Mouse (Mus musculus): ENCODE results near the gene Rcan2.
A peak's percentile ranks its signal among the peaks of the same experiment; 100 is the strongest.

The Rcan2 gene

DNA sequence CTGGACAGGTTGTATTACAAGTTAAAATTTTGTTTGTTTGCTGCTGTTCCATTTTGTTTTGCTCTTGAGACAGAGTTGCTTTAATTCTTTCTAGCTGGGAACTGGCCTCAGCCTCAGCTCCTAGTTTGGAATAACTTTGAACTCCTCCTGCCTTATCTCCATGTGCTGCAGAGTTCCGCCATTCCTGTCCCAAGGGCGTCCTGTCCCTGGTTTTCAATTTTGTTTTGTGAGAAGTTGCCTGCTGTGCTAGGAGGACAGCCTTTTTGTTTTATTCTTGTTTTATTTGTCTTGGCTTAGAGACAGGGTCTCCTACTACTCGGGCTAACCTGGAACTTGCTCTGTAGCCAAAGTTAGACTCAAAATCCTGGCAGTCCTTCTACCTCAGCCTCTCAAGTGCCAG, 26.1 kb downstream of the Rcan2 start:
- DNase-seq = no peak

DNA sequence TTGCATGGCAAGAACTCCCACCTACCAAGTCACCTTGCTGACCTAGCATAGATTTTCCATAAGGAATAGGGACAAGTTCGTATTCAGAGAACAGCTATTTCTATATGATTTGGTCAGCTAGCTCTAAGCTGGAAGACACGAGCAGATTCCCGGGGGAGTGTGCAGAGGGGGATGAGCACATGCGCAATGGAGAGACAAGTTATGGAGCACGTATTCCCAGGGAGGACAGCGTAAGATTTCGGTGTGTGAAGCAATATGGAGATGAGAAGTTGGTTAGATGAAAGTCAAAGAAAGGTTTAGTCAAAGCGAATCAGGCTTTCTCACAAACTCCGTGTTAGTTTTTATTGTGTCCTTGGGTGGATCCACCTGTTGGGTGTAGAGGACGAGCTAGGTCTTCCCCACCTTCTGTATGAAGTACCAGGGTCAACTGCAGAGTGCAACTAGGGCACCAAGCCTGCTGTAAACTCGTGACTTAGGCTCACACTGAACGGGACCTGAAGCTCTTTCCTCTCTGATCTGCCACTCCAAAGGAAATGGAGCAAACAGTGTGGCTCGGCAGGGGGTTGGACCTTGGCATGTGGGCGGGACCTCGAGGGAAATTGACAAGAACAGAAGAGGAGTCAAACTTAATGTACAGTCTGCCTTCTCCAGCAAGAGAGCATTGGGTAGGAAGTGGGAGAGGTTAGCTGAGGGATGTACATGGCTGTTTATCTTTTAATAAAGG, 31.4 kb downstream of the Rcan2 start:
- no peak for DNase-seq

DNA sequence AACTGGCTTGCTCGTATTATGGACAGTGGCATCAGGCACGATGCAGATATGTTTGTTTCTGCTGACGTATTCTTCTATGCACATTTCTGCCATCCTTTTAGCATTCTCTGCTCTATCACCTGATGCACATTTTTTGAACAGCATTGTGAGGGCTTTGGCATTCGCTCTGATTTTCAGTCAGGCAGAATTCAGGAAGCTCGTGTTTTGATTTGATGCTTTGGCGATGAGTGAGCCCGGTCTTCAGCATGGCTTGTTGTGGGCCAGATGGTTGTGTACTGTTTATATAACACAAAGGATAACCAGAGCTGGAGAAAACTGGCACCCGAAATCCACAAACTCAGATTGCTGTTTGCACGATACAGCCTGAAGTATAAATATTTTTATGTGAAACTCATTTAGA, 39.1 kb downstream of the Rcan2 start:
- peak; percentile 89 for DNase-seq

DNA sequence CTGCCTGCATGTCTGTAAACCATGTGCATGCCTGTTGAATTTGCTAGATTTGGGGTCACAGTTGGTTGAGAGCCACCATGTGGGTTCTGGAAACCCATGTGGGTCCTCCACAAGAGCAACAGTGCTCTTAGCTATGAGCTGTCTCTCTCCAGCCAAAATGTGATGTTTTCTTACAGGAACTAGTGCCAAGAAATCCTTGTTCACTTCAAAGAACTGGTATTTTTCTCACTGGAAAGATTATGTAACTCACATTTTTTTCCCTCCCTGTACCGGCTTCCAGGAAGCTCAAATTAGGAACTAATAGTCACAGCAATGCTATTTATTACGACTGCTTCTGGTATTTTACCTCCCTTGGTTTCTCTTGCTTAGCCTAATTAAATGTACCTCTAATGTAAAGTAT, 45.6 kb downstream of the Rcan2 start:
- DNase-seq = no peak

DNA sequence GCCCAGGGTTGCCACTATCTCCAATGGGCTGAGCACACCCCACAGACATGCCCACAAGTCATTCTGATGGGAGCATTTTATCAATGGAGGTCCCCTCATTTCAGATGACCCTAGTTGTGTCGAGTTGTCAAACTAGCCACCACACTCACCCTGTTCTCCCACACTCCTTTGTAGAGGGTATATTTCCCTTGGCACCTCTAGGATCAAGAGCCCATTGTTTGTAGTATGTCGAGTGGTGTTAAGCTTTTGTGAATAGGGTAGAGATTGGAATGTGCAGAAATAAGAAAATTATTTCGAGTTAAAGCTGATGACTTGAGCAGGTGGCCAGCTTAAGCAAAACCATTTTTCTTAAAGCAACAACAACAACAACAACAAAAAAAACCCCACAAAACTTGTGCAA, 47.8 kb downstream of the Rcan2 start:
- no peak for DNase-seq

DNA sequence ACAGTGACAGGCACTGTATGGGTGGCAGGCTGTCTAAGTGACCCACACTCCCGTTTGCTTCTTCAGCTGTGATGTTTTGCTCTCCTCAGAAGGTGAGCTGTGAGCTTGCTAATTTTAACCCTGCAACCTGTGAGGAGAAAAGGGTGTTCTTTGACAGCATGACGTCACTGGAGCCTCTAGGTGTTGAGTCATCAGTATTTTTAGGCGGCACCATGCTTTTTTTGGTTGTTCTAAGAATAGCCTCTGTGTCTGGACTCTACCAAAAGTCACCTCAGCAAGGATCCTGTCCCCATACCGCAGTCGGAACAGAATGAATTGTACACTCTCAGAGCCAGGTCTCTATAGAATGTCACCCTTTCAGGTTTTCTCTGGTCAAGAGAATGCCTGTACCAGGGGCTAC, 54.0 kb downstream of the Rcan2 start:
- DNase-seq = no peak

DNA sequence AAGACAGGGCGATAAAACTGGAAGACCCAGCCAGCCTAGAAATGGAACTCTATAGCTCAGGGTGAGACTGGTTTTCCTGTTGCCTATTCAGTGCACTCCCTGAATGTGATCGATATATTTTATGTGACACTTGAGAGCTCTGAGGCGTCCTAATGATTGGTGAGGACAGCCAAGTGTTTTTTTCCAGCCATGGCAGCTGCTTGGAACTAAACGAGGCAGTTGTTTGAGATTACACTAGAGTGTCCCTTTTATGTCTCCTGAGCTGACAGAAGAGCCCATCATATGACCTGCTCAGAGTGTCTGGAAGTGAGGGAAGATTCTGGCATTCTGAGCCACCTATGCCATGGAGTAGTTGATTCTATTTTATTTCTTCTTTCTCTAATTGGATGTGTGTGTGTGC, 54.9 kb downstream of the Rcan2 start:
- DNase-seq = no peak

DNA sequence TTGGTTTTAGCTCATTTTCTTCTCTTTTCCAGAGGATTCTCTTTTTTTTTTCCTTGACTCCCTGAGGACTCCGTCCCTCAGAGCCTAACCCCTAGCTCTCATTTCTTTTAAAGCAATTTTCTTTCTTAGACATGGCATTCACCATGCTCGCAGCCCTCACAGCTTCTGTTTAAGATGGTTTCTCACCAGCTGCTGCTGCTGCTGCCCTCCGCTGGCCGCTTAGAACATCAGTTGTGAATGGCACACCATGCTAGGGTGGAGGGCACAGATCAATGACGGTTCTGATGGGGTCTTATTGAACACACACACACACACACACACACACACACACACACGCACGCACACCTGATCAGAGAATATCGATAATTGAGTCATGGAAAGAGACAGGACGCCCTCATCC, 67.7 kb downstream of the Rcan2 start:
- DNase-seq = no peak

DNA sequence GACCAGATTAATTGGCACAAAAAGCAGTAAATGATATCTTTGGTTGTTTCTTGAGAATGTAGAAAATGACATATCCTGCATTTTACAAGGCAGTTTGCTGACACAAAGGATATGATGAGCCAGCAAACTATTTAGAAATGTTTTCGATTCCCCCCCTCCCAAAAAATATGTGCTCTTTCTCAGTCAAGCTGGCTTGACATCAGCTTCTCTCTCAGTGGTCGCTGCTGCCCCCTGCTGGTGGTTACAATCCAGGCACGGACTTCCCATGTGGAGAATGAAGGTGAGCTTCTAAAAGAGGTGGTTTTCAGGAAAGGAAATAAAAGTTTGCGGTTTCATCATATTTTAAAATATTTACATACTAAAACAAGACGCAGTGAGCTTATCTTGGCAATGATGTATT, 68.5 kb downstream of the Rcan2 start:
- peak; percentile 72 for DNase-seq

DNA sequence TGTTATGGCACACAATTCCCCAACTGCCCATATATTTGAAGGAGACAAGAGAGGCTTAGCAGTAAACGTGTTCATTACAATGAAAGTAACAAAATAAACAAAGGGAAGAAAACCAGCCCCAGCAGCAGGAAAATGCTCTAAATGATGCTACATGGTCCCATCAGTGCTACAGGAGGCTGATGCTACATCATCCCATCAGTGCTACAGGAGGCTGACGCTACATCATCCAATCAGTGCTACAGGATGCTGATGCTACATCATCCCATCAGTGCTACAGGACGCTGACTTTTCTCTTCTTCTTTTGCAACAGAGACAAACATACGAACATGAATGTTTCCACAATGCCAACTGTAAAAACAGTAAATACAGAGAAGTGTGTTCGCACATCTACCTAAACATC, 73.3 kb downstream of the Rcan2 start:
- DNase-seq = no peak

DNA sequence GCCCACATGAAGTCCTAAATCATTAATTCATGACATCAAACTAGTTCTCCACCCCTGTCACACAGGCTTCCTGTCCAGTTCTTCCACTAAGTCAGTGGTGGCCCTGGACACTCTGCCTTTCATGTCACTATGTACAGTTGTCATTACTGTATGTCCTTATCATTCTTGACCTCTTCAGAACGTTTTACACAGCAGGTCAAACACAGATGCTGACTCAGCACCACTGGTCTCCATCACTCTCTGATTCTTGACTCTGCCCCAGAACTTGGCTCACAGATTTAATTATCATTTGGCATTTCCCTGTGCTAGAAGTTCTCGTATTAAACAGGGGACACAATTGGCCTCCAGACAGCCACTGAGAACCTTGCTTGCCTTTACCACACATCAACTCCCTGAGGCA, 76.3 kb downstream of the Rcan2 start:
- no peak for DNase-seq

DNA sequence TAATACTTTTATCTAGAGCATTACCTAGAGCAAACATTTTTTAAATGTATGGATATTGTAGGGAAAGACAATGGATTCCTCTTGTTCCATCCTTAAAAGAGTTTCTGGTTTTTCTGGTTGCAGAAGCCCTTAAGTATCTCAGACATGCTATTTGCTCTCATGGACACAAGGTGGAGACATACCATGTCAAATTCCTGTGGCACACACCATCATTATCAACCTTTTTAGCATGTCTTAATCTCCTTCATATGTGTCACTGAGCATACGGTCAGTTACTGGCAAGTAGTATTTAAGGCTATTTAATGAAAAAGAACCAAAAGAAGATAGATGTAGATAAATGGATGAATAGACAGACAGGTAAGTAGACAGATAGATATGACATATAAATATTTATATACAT, 81.9 kb downstream of the Rcan2 start:
- DNase-seq = no peak

DNA sequence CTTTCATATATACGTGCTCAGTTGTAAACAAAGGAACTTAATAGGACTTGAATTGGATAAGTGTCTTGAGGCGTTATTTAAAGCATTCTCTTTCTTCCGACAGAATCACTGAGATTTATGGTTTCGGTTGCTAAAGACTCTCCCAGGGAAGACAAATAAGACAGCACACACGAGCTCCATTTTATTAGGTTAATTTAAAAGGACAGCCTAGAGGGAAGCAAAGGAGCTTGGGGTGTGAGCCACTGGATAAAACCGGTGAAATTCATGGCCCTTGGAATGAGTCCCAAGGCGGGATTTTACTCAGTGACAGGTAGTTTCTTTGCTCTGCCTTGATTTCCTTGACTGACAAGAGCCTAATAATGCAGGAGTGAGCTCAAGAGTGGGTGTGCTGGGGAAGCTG, 85.1 kb downstream of the Rcan2 start:
- no peak for DNase-seq

DNA sequence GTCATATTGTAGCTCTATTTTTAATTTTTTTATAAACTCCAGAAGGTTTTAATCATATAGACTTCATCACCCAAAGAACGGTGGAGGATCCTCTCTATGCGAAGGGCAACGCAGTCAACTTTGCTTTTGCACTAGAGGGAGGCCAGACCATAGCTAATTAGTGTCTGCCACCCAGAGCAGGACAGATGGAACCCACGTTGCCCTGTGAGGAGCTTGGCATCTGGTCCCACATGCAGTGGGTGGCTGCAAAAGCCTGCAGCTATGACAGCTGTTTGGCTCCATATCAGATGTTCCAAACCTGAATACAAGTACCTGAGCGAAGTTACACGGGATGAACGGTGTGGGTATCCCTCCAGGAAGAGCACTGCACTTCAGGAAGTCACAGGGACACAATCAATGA, 86.8 kb downstream of the Rcan2 start:
- no peak for DNase-seq

DNA sequence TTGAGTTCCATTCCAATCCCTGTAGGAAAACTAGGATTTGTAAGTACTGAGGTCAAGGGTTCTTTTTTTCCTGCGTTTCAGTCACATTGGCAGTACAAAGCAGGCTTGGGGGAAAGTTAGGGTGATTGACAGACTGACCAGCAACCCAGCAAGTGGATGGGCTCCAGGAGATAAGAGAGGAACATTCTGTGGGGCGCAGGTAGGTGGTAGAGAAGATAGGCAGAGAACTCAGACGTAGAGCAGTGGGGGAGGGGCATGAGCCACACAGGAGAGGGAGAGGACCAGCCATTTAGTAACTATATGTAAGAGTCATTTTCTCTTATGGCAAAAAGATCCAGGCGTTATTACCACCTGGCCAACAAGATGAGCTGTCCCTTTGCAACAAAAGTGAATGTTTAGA, 96.2 kb downstream of the Rcan2 start:
- DNase-seq = no peak

DNA sequence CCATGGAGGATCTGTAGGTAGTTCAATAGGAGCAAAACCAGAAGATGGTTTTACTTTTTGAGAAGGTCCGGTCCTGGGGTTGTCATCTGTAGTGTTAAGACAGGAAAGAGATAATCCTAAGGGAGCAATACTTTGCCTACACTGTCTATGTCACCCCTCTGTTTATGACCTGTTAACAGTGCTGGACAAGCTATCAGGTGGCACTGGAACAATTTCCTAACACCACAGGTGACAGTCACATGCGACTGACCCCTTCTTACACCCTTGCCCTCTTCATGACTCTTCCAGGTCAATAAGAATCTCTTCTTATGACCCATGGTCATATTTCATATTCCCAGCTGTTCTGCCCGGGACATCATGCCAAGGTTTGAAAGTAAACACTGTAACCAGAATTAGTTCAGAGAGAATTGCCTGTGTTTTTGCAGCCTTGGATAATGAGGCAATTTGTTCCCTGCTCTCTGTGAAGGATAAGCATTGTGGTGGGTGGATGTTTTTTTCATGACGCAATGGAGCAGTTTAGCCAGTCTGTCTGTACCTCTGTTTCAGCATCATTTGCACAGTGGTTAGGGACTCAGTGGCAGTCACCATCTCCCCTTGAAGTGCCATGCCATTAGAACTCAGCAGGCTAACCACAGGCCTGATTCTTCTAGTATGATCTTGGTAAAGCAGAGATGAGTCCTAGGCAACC, 98.4 kb downstream of the Rcan2 start:
- DNase-seq = no peak

DNA sequence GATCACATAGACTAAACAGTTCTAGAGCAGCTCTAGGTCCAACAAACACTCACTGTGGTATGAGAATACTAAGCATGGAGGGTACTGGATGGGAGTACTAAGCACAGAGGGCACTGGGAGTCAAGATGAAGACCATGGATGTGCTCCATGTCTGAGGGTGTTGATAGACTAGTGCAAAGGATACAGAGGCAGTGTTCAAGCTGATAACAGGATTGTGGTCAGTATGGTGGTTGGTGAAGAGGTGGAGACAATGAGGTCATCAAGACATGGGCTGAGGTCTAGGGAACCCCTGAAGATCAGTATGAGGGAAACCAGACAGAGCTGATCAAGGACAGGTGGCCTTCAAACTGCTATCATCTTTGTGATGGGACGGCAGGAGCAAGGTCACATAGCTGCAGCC, 99.0 kb downstream of the Rcan2 start:
- no peak for DNase-seq

DNA sequence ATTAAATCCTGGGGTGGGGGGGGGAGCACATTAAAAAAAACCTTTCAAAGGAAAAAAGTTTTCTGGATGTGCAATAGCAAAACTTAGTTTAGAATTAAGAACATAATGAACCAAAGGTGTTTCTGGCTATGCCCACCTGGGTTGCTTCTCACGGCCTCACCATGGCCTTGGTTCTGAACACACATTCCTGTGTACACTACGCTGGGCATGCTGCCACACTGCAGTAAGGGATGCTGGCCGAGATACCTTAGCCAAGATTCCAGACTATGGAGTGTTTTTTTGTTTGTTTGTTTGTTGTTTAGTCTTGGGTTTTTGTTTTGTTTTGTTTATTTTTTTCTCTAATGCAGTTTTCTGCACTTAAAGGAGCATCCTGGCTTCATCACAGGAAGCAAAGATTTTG, 100.3 kb downstream of the Rcan2 start:
- no peak for DNase-seq

DNA sequence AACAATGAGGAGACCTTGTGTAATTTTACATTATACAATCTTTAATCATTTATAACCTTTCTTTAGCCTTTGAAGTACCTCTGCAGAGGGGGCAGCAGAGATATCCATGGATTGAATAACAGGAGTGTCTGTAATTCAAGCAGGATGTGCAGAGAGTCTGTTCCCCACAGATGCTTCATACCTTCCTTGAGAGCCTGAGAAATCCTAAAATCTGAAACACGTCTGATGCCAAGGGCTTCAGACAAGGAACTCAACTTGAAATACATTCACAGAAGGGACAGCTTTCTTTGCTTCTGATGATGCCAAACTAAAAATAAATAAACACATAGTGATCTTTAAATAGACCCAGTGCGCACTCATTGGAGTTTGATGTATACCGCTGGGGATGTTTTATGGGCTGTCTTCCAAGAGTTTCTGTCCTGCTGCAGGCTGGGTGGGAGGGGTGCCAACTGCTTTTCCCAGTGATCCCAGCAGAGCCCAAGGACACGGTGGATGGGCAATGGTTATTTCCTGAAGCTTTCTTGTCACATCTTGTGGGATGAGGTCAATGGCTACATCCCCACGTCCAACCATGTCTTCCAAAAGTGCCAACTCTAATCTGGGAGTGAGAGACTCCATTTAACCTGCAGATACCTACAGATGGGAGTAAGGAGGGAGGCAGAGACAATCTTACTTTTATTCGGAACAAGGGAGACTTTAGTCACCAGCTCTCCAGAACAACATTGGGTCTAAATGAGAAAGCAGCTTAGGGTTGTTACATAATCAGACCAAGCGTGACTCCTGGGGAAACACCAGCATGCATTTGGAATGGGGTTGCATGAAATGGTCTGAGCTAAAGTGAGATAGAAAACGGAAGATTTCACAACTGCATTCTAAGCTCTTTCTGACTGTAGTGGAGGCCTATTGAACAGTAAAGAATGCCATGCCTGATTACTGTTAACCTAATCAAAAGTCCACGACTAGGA, 102.9 kb downstream of the Rcan2 start:
- no peak for DNase-seq

DNA sequence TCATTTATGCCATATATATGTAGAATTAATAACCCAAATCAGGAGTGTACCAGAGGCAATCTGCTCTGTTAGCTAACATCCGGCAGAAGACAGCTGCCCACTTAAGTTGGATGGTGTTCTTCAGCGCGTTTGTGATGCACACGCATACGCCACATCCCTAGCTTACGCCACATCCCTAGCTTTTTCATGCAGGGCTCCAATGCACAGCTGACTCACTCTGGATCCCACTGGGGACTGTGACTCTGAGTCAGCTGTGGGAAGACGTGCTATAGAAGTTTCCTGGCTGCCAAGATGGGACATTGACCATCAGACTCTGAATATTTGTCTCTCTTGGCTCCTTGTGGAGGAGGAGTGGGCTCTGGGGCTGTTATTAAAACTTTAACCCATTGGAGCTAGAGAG, 103.7 kb downstream of the Rcan2 start:
- no peak for DNase-seq

DNA sequence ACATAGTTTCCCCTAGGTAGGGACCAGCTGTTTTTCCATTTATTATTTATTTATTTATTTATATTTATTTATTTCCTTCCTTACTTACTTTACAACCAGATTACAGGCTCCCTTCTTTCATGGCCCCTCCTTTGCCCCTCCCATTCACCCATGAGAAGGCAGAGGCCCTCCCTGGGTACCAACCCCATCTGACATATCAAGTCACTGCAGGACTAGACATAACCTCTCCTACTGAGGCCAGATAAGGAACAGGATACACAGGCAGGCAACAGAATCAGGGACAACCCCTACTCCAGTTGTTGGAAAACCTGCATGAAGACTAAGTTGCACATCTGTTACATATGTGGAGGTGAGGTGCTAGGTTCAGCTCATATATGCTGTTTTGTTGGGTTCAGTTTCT, 105.6 kb downstream of the Rcan2 start:
- DNase-seq = no peak

DNA sequence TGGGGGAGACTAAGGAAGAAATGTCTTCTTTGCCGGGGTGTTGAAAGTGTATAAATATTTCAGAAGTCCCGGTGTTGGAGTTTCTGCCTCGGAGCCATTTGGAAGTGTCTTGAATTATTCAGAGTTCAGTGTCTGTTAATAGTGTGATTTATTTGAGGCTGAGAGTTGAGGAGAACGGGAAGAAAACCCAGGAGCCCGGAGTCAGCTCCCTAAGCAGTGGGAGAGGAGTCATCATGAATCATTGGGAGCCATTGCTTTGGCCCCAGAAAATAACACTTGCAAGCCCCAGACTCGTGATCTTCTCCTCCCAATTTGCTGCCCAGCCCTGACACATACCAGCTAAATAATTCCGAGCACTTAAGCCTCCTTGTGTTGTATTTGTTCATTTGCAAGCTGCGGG, 115.0 kb downstream of the Rcan2 start:
- no peak for DNase-seq

DNA sequence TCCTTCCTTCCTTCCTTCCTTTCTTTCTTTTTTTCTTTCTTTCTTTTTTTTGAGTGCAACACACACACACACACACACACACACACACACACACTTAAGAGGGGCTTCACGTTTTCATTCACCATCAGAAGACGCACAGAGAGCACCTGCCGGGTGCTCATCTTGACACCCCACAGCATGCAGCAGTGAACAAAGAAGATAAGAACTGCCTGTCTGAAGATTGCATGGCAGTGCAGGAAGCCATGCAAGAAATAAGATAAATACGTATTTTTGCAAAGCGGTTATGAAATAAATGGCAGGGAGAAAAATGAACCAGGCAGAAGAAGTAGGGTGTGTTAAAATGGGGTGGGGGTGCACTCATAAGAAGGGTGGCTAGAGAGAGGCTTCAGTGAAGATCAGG, 116.0 kb downstream of the Rcan2 start:
- no peak for DNase-seq

DNA sequence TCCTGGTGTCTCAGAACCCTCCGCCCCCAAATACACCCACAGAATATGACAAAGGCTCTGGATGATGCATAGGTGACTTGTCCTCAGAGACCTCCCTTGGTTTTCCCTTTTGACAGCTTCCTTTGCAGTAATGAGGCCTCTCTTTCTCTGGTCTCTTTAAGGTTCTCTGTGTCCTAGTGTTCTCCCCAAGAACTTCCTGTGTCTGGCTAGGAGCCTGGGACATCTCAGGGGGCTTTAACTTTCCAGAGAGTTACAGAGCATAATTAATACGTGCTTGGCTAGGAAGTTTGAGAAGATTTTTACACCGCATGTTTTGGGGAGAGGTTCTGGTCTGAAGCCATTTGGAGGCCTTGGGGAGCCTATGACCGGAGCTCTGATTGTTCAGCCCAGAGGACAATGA, 128.7 kb downstream of the Rcan2 start:
- no peak for DNase-seq
